Mouse (Mus musculus) ES-E14 (cell line): ENCODE measurements around the gene Dnajb13. TPM values are rescaled to one million over a fixed set of nuclear protein-coding genes. Genes with fewer than 3 reads are reported as not detected.

Source experiments
- DNase-seq: peaks from one replicate; pipeline ENCODE4 v3.0.0-alpha.2; 2013; ENCODE audit warnings: low read depth, low spot score
- H3K27ac ChIP-seq: 2 replicates; pipeline ENCODE4 v1.5.1; 2012; ENCODE audit warnings: low read depth, mild to moderate bottlenecking, low read length, moderate library complexity, mixed read lengths; ENCODE audit not compliant: poor library complexity, insufficient read depth, severe bottlenecking
- H3K36me3 ChIP-seq: 2 replicates; pipeline ENCODE4 v1.6.1; 2012; ENCODE audit warnings: mild to moderate bottlenecking, low read length, moderate library complexity, mixed read lengths; ENCODE audit not compliant: control insufficient read depth, poor library complexity, insufficient read depth, severe bottlenecking
- H3K4me1 ChIP-seq, 2 experiments: fragments of 150-350 bp in 1 of 2; sonication (generic) in 1 of 2; 2 replicates each; pipeline ENCODE4 v1.6.1; 2012; ENCODE audit warnings: low read length in 2 of 2, mild to moderate bottlenecking in 1 of 2, mixed read lengths in 1 of 2; ENCODE audit not compliant: control insufficient read depth in 2 of 2, insufficient read depth in 2 of 2, poor library complexity in 1 of 2
- H3K4me3 ChIP-seq, 2 experiments: fragments of 150-350 bp in 1 of 2; sonication (generic) in 1 of 2; 2 replicates each; pipeline ENCODE4 v1.5.1; 2012; ENCODE audit warnings: low read length in 2 of 2, low read depth in 1 of 2, mild to moderate bottlenecking in 1 of 2, mixed read lengths in 1 of 2; ENCODE audit not compliant: insufficient read depth in 1 of 2, poor library complexity in 1 of 2, severe bottlenecking in 1 of 2
- H3K9ac ChIP-seq: 2 replicates; pipeline ENCODE4 v1.6.1; 2012; ENCODE audit warnings: low read depth, mild to moderate bottlenecking, low read length, mixed read lengths; ENCODE audit not compliant: poor library complexity, insufficient read depth, severe bottlenecking
- H3K9me3 ChIP-seq: fragments of 150-350 bp; sonication (generic); 2 replicates; pipeline ENCODE4 v1.6.1; 2012; ENCODE audit warnings: low read depth, mild to moderate bottlenecking, low read length; ENCODE audit not compliant: control insufficient read depth, insufficient read depth
- CHD2 ChIP-seq: IDR thresholded peaks from 2 replicates; pipeline ENCODE4 v1.6.1; 2014; ENCODE audit warnings: mild to moderate bottlenecking, low read depth, low read length, inconsistent platforms
- HCFC1 ChIP-seq: IDR thresholded peaks from 2 replicates; pipeline ENCODE4 v1.6.1; 2012; ENCODE audit warnings: low read length, inconsistent platforms, borderline replicate concordance; ENCODE audit not compliant: insufficient read depth
- MAFK ChIP-seq: IDR thresholded peaks from 2 replicates; pipeline ENCODE4 v1.6.1; 2014; ENCODE audit warnings: mild to moderate bottlenecking, low read depth, low read length, inconsistent platforms; ENCODE audit not compliant: insufficient read depth
- ZC3H11A ChIP-seq: IDR thresholded peaks from 2 replicates; pipeline ENCODE4 v1.6.1; 2012; ENCODE audit warnings: low read depth, mild to moderate bottlenecking, inconsistent platforms, low read length, borderline replicate concordance
- ZNF384 ChIP-seq: IDR thresholded peaks from 2 replicates; pipeline ENCODE4 v1.6.1; 2012; ENCODE audit warnings: low read depth, low read length, inconsistent platforms
- in situ Hi-C, 2 experiments: fragments of 600-800 bp; cut with MboI; formaldehyde crosslinking; loops; one replicate each; pipeline ENCODE4 v1.15.1; 2025; ENCODE audit warnings: low sequenced_read_pairs in 2 of 2, inconsistent platforms in 1 of 2; ENCODE audit not compliant: unreplicated experiment in 2 of 2
- total RNA-seq: library from RNA; depleted of rRNA; stranded (reverse); fragments of 300-350 nt; gene quantifications from 2 replicates; pipeline ENCODE4 v1.2.3, GENCODE M21; 2012; rRNA removed

Dnajb13 gene
- total RNA-seq = 2.5 and 2.8 TPM in 2 replicates

DNA sequence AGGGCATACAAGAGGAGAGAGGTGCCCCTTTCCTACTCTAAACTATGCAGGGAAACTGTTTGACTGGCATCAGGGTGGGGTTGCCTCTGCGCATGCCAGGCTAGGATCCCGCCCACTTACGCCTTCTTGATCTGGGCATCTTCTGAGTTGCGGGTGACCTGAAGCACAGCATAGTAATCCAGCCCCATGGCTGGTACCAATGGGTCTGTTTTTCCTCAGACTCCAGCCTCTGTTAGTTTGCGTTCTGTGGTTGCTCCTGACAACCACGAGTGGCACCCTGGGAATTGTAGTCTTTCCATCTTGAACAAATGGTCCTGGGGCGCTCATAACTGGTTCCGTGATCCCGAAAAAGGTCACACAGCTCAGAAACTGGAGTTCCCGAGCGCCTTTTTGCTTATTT, at the start of gene Dnajb13:
Gene Dnajb13, minus strand, starts transcription at position 388 of the 400 bp plus-strand sequence.
- Histone ChIP-seq H3K4me3 (peak within 1 kb of the TSS in 1 of 2 experiments; percentile 43; a peak in 1 of 4 replicates), H3K36me3 (no peaks in the 10 kb centered on the region), H3K4me1 (peaks cover 0 to 6% of the 10 kb centered on the region in 2 experiments; a peak in 2 of 4 replicates), H3K9me3 (no peaks in the 10 kb centered on the region), H3K9ac (no peak within 1 kb of the TSS), H3K27ac (no peak within 1 kb of the TSS)
- TF ChIP-seq HCFC1 (peak; percentile 90), CHD2 (no peak)
- in situ Hi-C loops = no loop called here
- DNase-seq = no peak

DNA sequence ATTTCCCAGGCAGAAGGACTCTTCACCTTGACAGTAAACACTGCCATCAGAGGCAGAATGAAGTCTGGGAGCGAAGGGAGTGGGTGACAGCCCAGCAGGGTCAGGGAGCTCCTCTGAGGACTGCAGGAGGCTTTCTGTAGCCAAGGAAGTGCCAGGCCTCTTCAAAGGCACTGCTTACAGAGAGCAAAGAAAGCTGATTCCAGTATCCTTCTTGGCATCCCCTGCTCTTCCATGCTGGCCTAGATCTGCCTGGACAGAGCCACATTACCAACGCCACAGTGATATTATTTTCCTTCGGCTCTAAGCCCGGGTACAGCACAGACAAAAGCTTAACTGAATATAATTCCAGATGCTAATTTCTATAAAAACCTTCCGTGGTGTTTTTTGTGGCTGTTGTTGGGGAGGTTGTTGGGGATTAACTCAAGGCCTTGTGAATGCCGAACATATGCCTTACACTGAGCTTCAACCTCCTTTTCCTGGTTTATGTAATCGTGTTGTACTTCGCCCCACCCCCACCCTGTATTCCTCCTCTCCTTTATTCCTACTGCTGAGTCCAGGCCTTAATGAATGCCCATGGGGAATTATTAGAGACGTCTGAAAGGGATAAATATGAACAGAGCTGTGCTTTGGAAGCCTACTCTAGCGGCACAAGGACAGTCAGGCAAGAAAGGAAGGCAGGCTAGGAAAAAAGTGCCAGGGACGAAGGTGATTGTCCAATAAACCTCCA, 47.3 kb upstream of the Dnajb13 start:
- in situ Hi-C loops = no loop called here
- TF ChIP-seq HCFC1 (no peak), CHD2 (no peak), ZNF384 (no peak), ZC3H11A (no peak), MAFK (no peak)
- Histone ChIP-seq H3K36me3 (no peaks in the 10 kb centered on the region), H3K27ac (no peak overlapping the region), H3K4me3 (no peak overlapping the region), H3K9me3 (no peaks in the 10 kb centered on the region), H3K4me1 (no peaks in the 10 kb centered on the region; a peak in 1 of 4 replicates), H3K9ac (no peak overlapping the region)
- DNase-seq = no peak

DNA sequence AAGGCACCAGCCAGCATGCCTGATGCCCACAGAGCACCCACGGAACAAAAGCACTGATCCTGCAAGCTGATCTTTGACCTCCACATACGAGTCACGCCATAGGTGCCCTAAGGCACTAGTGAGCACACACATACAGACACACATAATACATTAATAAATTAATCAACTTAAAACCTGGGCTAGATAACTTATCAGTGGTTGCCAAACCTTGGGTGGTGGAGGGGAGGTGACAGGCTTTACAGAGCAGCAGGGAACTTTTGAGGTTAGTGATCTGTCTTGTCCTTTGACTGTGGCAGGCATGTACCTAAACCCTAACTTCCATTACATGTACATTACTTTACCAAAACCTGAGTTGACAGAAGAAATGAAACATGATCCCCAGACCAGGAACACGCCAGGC, 44.6 kb upstream of the Dnajb13 start:
- in situ Hi-C loops = no loop called here
- no peak for TF ChIP-seq HCFC1
- H3K4me3 ChIP-seq = no peak overlapping the region
- no peaks in the 10 kb centered on the region for H3K9me3 ChIP-seq
- H3K36me3 ChIP-seq = no peaks in the 10 kb centered on the region
- H3K27ac ChIP-seq = no peak overlapping the region
- DNase-seq = no peak
- H3K4me1 ChIP-seq = peaks cover 0 to 1% of the 10 kb centered on the region in 2 experiments; a peak in 1 of 4 replicates
- no peak overlapping the region for H3K9ac ChIP-seq

DNA sequence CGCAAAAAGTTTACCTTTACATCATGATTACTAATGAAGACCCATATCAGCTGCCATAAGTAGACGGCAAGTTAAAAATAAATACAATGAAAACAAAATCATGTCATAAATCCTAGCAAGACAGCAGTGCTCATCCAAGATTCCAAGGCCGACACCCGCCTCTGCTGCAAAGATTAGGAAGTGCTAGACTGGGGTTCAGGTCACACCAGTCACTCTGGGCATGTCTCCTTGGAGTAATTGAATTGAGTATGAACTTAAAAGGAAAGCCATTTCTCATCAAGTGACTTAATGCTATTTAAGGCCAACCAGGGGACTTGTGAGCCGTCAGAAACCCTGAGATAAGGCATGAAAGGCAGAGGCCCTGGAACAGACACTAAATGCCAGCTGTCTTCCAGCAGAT, 42.5 kb upstream of the Dnajb13 start:
- Histone ChIP-seq H3K4me1 (peaks cover 0 to 6% of the 10 kb centered on the region in 2 experiments; a peak in 1 of 4 replicates), H3K27ac (no peak overlapping the region), H3K4me3 (no peak overlapping the region), H3K36me3 (no peaks in the 10 kb centered on the region), H3K9me3 (no peaks in the 10 kb centered on the region), H3K9ac (no peak overlapping the region)
- TF ChIP-seq HCFC1 (no peak), ZC3H11A (no peak), ZNF384 (no peak), CHD2 (no peak), MAFK (no peak)
- in situ Hi-C loops = no loop called here
- no peak for DNase-seq

DNA sequence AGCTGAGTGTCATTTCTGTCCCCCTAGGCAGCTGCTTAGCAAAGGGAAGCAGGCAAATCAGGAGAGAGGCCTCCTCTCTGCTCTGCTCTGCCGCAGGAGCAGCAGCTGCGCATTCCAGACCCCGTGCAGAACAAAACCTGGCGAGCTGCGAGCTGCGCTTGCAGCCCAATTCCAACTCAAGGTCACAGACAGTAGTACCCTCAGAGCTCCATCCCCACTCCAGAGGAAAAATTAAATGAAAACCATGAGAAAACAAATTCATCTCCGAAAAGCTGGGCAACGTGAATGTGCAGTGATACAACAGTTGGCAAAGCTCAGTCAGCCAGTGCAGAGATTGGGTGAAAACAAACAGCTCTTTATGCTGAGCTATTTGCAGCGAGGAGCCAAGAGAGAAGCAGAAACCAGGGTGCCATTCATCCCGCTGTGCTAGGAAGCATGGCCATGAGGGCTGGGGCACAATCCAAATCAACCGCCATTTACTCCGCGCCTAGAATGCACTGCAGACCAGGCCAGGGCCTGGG, 40.7 kb upstream of the Dnajb13 start:
- Histone ChIP-seq H3K9me3 (no peaks in the 10 kb centered on the region), H3K9ac (peak overlapping the region; percentile 31; the same call in 1 of the 2 replicates), H3K36me3 (no peaks in the 10 kb centered on the region), H3K4me1 (peaks cover 0 to 6% of the 10 kb centered on the region in 2 experiments; a peak in 1 of 4 replicates), H3K4me3 (peak overlapping the region in 1 of 2 experiments; percentile 31; a peak in 2 of 4 replicates), H3K27ac (peak overlapping the region; percentile 84)
- no peak for TF ChIP-seq ZC3H11A
- no peak for TF ChIP-seq HCFC1
- in situ Hi-C loops = no loop called here
- DNase-seq = peak; percentile 28
